Mouse (Mus musculus) midbrain, embryonic 13.5 days (tissue): ENCODE results near the gene Nxpe3. TPM values are rescaled to one million over a fixed set of nuclear protein-coding genes. Genes with fewer than 3 reads are reported as not detected.

Experiments
- ATAC-seq: fragments of 200-750 bp; cut with Nextera tagmentation; 2 replicates; pipeline ENCODE4 v1.8.0; 2017; ENCODE audit warnings: mild to moderate bottlenecking, moderate TSS enrichment, moderate library complexity
- H3K27ac ChIP-seq: fragments of 300-500 bp; sonication (generic); 2 replicates; pipeline ENCODE4 v1.5.1; 2015; ENCODE audit warnings: inconsistent platforms, mild to moderate bottlenecking, moderate library complexity
- H3K27me3 ChIP-seq: fragments of 300-500 bp; sonication (generic); 2 replicates; pipeline ENCODE4 v1.6.1; 2015; ENCODE audit warnings: mild to moderate bottlenecking, inconsistent platforms
- H3K36me3 ChIP-seq: fragments of 300-500 bp; sonication (generic); 2 replicates; pipeline ENCODE4 v1.6.1; 2015; ENCODE audit warnings: mild to moderate bottlenecking, inconsistent platforms
- H3K4me1 ChIP-seq: fragments of 300-500 bp; sonication (generic); replicated peaks from 2 replicates; pipeline ENCODE4 v1.6.1; 2015; ENCODE audit warnings: inconsistent platforms
- H3K4me2 ChIP-seq: fragments of 300-500 bp; sonication (generic); replicated peaks from 2 replicates; pipeline ENCODE4 v1.6.1; 2015; ENCODE audit warnings: moderate library complexity, mild to moderate bottlenecking, inconsistent platforms
- H3K4me3 ChIP-seq: fragments of 300-500 bp; sonication (generic); replicated peaks from 2 replicates; pipeline ENCODE4 v1.5.1; 2015; ENCODE audit warnings: mild to moderate bottlenecking, inconsistent platforms
- H3K9ac ChIP-seq: fragments of 300-500 bp; sonication (generic); replicated peaks from 2 replicates; pipeline ENCODE4 v1.6.1; 2015; ENCODE audit warnings: mild to moderate bottlenecking, inconsistent platforms
- H3K9me3 ChIP-seq: fragments of 300-500 bp; sonication (generic); 2 replicates; pipeline ENCODE4 v1.6.1; 2016; ENCODE audit warnings: mild to moderate bottlenecking, inconsistent platforms
- WGBS: fragments of 180-500 bp; shearing (Covaris S2); methylation state at CpG from one replicate; pipeline ENCODE4 v1.1.7; 2015; 5-methylcytosine and 5-hydroxymethylcytosine counted together
- polyA plus RNA-seq: library from polyadenylated mRNA; unstranded; fragments of >200 nt; fragmentation: Nextera tagmentation; extraction: Ambion mirVana; gene quantifications from 2 replicates; pipeline ENCODE4 v1.2.1, GENCODE M21; 2015

Nxpe3 gene
- polyA plus RNA-seq = 1.1 and 1.5 TPM in 2 replicates

GRCm38 (mm10) chr16:55894893-55895650 is at the start of gene Nxpe3:
Gene Nxpe3, minus strand, starts transcription at chr16:55895285.
- Histone ChIP-seq H3K36me3 (peaks cover 4% of the 10 kb centered on the region; the same call in 1 of the 2 replicates), H3K4me1 (peaks cover 13% of the 10 kb centered on the region), H3K9ac (peak within 1 kb of the TSS; percentile 84), H3K27me3 (no peaks in the 10 kb centered on the region), H3K27ac (peak within 1 kb of the TSS; percentile 90), H3K4me2 (peak within 1 kb of the TSS; percentile 79), H3K4me3 (peak within 1 kb of the TSS; percentile 78), H3K9me3 (no peaks in the 10 kb centered on the region)
- WGBS = under 1% methylated on average over 74 of the region's 74 CpGs
- peak; percentile 98 for ATAC-seq

- no peaks in the 10 kb centered on the region for H3K36me3 ChIP-seq
- H3K27me3 ChIP-seq = no peaks in the 10 kb centered on the region
These were observed 45.7 kb upstream of the Nxpe3 start for GRCm38 (mm10) chr16:55940781-55941180.

GRCm38 (mm10) chr16:55939703-55940102 is 44.6 kb upstream of the Nxpe3 start:
- Histone ChIP-seq H3K27ac (no peak overlapping the region), H3K9me3 (no peaks in the 10 kb centered on the region), H3K36me3 (no peaks in the 10 kb centered on the region), H3K9ac (no peak overlapping the region), H3K4me2 (no peak overlapping the region), H3K4me1 (no peaks in the 10 kb centered on the region), H3K27me3 (no peaks in the 10 kb centered on the region), H3K4me3 (no peak overlapping the region)
- ATAC-seq = no peak
- WGBS = 86% methylated on average over 6 of the region's 6 CpGs

More at GRCm38 (mm10) chr16:55940781-55941180, 45.7 kb upstream of the Nxpe3 start:
- H3K4me1 ChIP-seq = no peaks in the 10 kb centered on the region
- H3K9me3 ChIP-seq = no peaks in the 10 kb centered on the region
- no peak overlapping the region for H3K4me3 ChIP-seq
- no peak overlapping the region for H3K4me2 ChIP-seq
- ATAC-seq = no peak
- no peak overlapping the region for H3K27ac ChIP-seq
- 96% methylated on average over 4 of the region's 4 CpGs for WGBS
- no peak overlapping the region for H3K9ac ChIP-seq

GRCm38 (mm10) chr16:55938761-55939160 is 43.7 kb upstream of the Nxpe3 start:
- H3K9me3 ChIP-seq = no peaks in the 10 kb centered on the region
- WGBS = 88% methylated on average over 4 of the region's 4 CpGs
- H3K9ac ChIP-seq = no peak overlapping the region
- no peak for ATAC-seq
- H3K27me3 ChIP-seq = no peaks in the 10 kb centered on the region
- no peaks in the 10 kb centered on the region for H3K36me3 ChIP-seq
- no peak overlapping the region for H3K4me2 ChIP-seq
- H3K4me3 ChIP-seq = no peak overlapping the region
- no peaks in the 10 kb centered on the region for H3K4me1 ChIP-seq
- no peak overlapping the region for H3K27ac ChIP-seq

- H3K27ac ChIP-seq = peak within 1 kb of the TSS; percentile 82
- peak within 1 kb of the TSS; percentile 79 for H3K9ac ChIP-seq
- peak; percentile 100 for ATAC-seq
- H3K4me3 ChIP-seq = peak within 1 kb of the TSS; percentile 84
- H3K36me3 ChIP-seq = peaks cover 2% of the 10 kb centered on the region; the same call in 1 of the 2 replicates
- H3K4me2 ChIP-seq = peak within 1 kb of the TSS; percentile 75
- peaks cover 9% of the 10 kb centered on the region for H3K4me1 ChIP-seq
- H3K27me3 ChIP-seq = no peaks in the 10 kb centered on the region
- under 1% methylated on average over 24 of the region's 24 CpGs for WGBS
- H3K9me3 ChIP-seq = no peaks in the 10 kb centered on the region
These were observed 39.5 kb upstream of the Nxpe3 start, which contains the start of gene Cep97 for GRCm38 (mm10) chr16:55934453-55935037. Gene Cep97, minus strand, starts transcription at chr16:55934855.

- no peaks in the 10 kb centered on the region for H3K9me3 ChIP-seq
- peak overlapping the region; percentile 79 for H3K9ac ChIP-seq
- no peaks in the 10 kb centered on the region for H3K27me3 ChIP-seq
- H3K27ac ChIP-seq = peak overlapping the region; percentile 82
- peak overlapping the region; percentile 84 for H3K4me3 ChIP-seq
- peak overlapping the region; percentile 75 for H3K4me2 ChIP-seq
- H3K4me1 ChIP-seq = peaks cover 9% of the 10 kb centered on the region
- peaks cover 9% of the 10 kb centered on the region; the same call in 1 of the 2 replicates for H3K36me3 ChIP-seq
- peak; percentile 73 for ATAC-seq
- WGBS = under 1% methylated on average over 32 of the region's 32 CpGs
These were observed 38.7 kb upstream of the Nxpe3 start for GRCm38 (mm10) chr16:55933681-55934343.

GRCm38 (mm10) chr16:55924010-55924409 is 28.9 kb upstream of the Nxpe3 start:
- WGBS = 93% methylated on average over 4 of the region's 4 CpGs
- Histone ChIP-seq H3K27me3 (no peaks in the 10 kb centered on the region), H3K36me3 (peaks cover 66% of the 10 kb centered on the region), H3K9ac (no peak overlapping the region), H3K4me1 (no peaks in the 10 kb centered on the region), H3K27ac (no peak overlapping the region), H3K4me2 (no peak overlapping the region), H3K9me3 (no peaks in the 10 kb centered on the region), H3K4me3 (no peak overlapping the region)
- no peak for ATAC-seq

GRCm38 (mm10) chr16:55922079-55922478 is 27.0 kb upstream of the Nxpe3 start:
- Histone ChIP-seq H3K27me3 (no peaks in the 10 kb centered on the region), H3K4me1 (no peaks in the 10 kb centered on the region), H3K36me3 (peaks cover 71% of the 10 kb centered on the region), H3K4me2 (no peak overlapping the region), H3K27ac (no peak overlapping the region), H3K9ac (no peak overlapping the region), H3K4me3 (no peak overlapping the region), H3K9me3 (no peaks in the 10 kb centered on the region)
- 89% methylated on average over 10 of the region's 10 CpGs for WGBS
- ATAC-seq = no peak

- H3K36me3 ChIP-seq = peaks cover 89% of the 10 kb centered on the region
- no peaks in the 10 kb centered on the region for H3K27me3 ChIP-seq
- no peak overlapping the region for H3K4me3 ChIP-seq
- no peak overlapping the region for H3K4me2 ChIP-seq
- H3K27ac ChIP-seq = no peak overlapping the region
- H3K9me3 ChIP-seq = no peaks in the 10 kb centered on the region
- H3K4me1 ChIP-seq = no peaks in the 10 kb centered on the region
- no peak for ATAC-seq
- WGBS = 98% methylated on average over 7 of the region's 7 CpGs
- H3K9ac ChIP-seq = no peak overlapping the region
These were observed 19.6 kb upstream of the Nxpe3 start for GRCm38 (mm10) chr16:55914716-55915115.

GRCm38 (mm10) chr16:55910208-55910793 is 15.2 kb upstream of the Nxpe3 start:
- Histone ChIP-seq H3K36me3 (peaks cover 77% of the 10 kb centered on the region), H3K27ac (no peak overlapping the region), H3K4me1 (no peaks in the 10 kb centered on the region), H3K9ac (no peak overlapping the region), H3K4me2 (no peak overlapping the region), H3K4me3 (no peak overlapping the region), H3K9me3 (no peaks in the 10 kb centered on the region), H3K27me3 (no peaks in the 10 kb centered on the region)
- 93% methylated on average over 10 of the region's 10 CpGs for WGBS
- ATAC-seq = 0 out of 2 replicates have a peak, but pooled peaks have one; percentile 20

GRCm38 (mm10) chr16:55906928-55907679 is 12.0 kb upstream of the Nxpe3 start:
- no peak for ATAC-seq
- H3K9ac ChIP-seq = no peak overlapping the region
- H3K4me2 ChIP-seq = no peak overlapping the region
- no peaks in the 10 kb centered on the region for H3K4me1 ChIP-seq
- H3K27me3 ChIP-seq = no peaks in the 10 kb centered on the region
- H3K36me3 ChIP-seq = peaks cover 60% of the 10 kb centered on the region
- H3K27ac ChIP-seq = no peak overlapping the region
- H3K4me3 ChIP-seq = no peak overlapping the region
- 92% methylated on average over 5 of the region's 5 CpGs for WGBS
- no peaks in the 10 kb centered on the region for H3K9me3 ChIP-seq
